Mouse (Mus musculus) brain, embryonic 14.5 days (tissue): ENCODE results near the gene Mbnl1.

Experiments
- CTCF ChIP-seq: fragments of 200-500 bp; IDR thresholded peaks from 2 replicates; pipeline ENCODE4 v1.5.1; 2012; ENCODE audit warnings: inconsistent platforms, mild to moderate bottlenecking, moderate library complexity, borderline replicate concordance; ENCODE audit not compliant: insufficient read depth, insufficient read length; ENCODE audit errors: extremely low read depth
- POLR2A ChIP-seq: fragments of 200-500 bp; IDR thresholded peaks from 2 replicates; pipeline ENCODE4 v1.6.1; 2012; ENCODE audit warnings: mild to moderate bottlenecking, inconsistent platforms, borderline replicate concordance; ENCODE audit not compliant: poor library complexity, insufficient read depth, insufficient read length, severe bottlenecking; ENCODE audit errors: extremely low read depth

GRCm38 (mm10) chr3:60480716-60481115, 8.1 kb downstream of the Mbnl1 start:
- TF ChIP-seq POLR2A (no peak), CTCF (no peak)
